Mouse (Mus musculus): ENCODE measurements around the gene Cd3e. TPM values are rescaled to one million over a fixed set of nuclear protein-coding genes. Genes with fewer than 3 reads are reported as not detected.
"Not testable (repeated sequence)": the region's sequence is repeated elsewhere in the genome, so short reads cannot be mapped to it uniquely, and the experiment has no call there.

Cd3e gene
- not detected in 2 replicates for total RNA-seq (2015; ENCODE audit: low replicate concordance)
- total RNA-seq (2017; ENCODE audit: low replicate concordance), result 0.43 TPM in 1 of 2 replicates, not detected in the other

GRCm38 (mm10) chr9:45009180-45010078 is at the start of gene Cd3e:
Gene Cd3e (minus strand): TSS chr9:45009627.
- no peak for ATAC-seq (replicated peaks; ENCODE audit: low FRiP score, poor library complexity, severe bottlenecking)

- no peak for ATAC-seq (replicated peaks; ENCODE audit: low FRiP score, poor library complexity, severe bottlenecking)
Measured at GRCm38 (mm10) chr9:45058304-45058940, 49.0 kb upstream of the Cd3e start.

GRCm38 (mm10) chr9:45055082-45055713 is 45.8 kb upstream of the Cd3e start, which contains the start of gene Mpzl3:
Gene Mpzl3 (plus strand): TSS chr9:45055186.
- no peak for ATAC-seq (replicated peaks; ENCODE audit: low FRiP score, poor library complexity, severe bottlenecking)

- ATAC-seq (replicated peaks; ENCODE audit: low FRiP score, poor library complexity, severe bottlenecking), result no peak
Measured at GRCm38 (mm10) chr9:45050301-45050700, 40.9 kb upstream of the Cd3e start.

GRCm38 (mm10) chr9:45049731-45050130 is 40.3 kb upstream of the Cd3e start:
- no peak for ATAC-seq (replicated peaks; ENCODE audit: low FRiP score, poor library complexity, severe bottlenecking)

GRCm38 (mm10) chr9:45048511-45048910 is 39.1 kb upstream of the Cd3e start:
- ATAC-seq (replicated peaks; ENCODE audit: low FRiP score, poor library complexity, severe bottlenecking), result peak; percentile 74

- no peak for ATAC-seq (replicated peaks; ENCODE audit: low FRiP score, poor library complexity, severe bottlenecking)
Measured at GRCm38 (mm10) chr9:45046973-45047372, 37.5 kb upstream of the Cd3e start.

- ATAC-seq (replicated peaks; ENCODE audit: low FRiP score, poor library complexity, severe bottlenecking), result no peak
Measured at GRCm38 (mm10) chr9:45042947-45043346, 33.5 kb upstream of the Cd3e start.

- no peak for ATAC-seq (replicated peaks; ENCODE audit: low FRiP score, poor library complexity, severe bottlenecking)
Measured at GRCm38 (mm10) chr9:45042056-45042720, 32.8 kb upstream of the Cd3e start.

GRCm38 (mm10) chr9:45041131-45041838 is 31.9 kb upstream of the Cd3e start:
- ATAC-seq (replicated peaks; ENCODE audit: low FRiP score, poor library complexity, severe bottlenecking), result no peak

GRCm38 (mm10) chr9:45040066-45040845 is 30.8 kb upstream of the Cd3e start:
- ATAC-seq (replicated peaks; ENCODE audit: low FRiP score, poor library complexity, severe bottlenecking), result no peak

- no peak for ATAC-seq (replicated peaks; ENCODE audit: low FRiP score, poor library complexity, severe bottlenecking)
Measured at GRCm38 (mm10) chr9:45039499-45039898, 30.1 kb upstream of the Cd3e start, which contains the start of gene Mpzl2. Gene Mpzl2 (plus strand): TSS chr9:45039799.

GRCm38 (mm10) chr9:45037803-45038202 is 28.4 kb upstream of the Cd3e start:
- not testable (repeated sequence) for ATAC-seq (replicated peaks; ENCODE audit: low FRiP score, poor library complexity, severe bottlenecking)

GRCm38 (mm10) chr9:45034526-45034925 is 25.1 kb upstream of the Cd3e start:
- ATAC-seq (replicated peaks; ENCODE audit: low FRiP score, poor library complexity, severe bottlenecking), result no peak

GRCm38 (mm10) chr9:45032261-45032660 is 22.8 kb upstream of the Cd3e start:
- ATAC-seq (replicated peaks; ENCODE audit: low FRiP score, poor library complexity, severe bottlenecking), result no peak

GRCm38 (mm10) chr9:45030341-45030740 is 20.9 kb upstream of the Cd3e start:
- ATAC-seq (replicated peaks; ENCODE audit: low FRiP score, poor library complexity, severe bottlenecking), result no peak

GRCm38 (mm10) chr9:45027376-45027775 is 17.9 kb upstream of the Cd3e start:
- no peak for ATAC-seq (replicated peaks; ENCODE audit: low FRiP score, poor library complexity, severe bottlenecking)

GRCm38 (mm10) chr9:45024187-45024586 is 14.8 kb upstream of the Cd3e start:
- no peak for ATAC-seq (replicated peaks; ENCODE audit: low FRiP score, poor library complexity, severe bottlenecking)
